Mouse (Mus musculus): ENCODE results near the gene Lgals1. TPM values are rescaled to one million over a fixed set of nuclear protein-coding genes. Genes with fewer than 3 reads are reported as not detected.
A peak's percentile ranks its signal among the peaks of the same experiment; 100 is the strongest.

Gene Lgals1
- polyA plus RNA-seq, 1 experiment from 2014 or later, result 718 TPM

GRCm38 (mm10) chr15:78937963-78938362 is 11.4 kb downstream of the Lgals1 start:
- H3K36me3 ChIP-seq (ENCODE audit: control insufficient read depth, insufficient read depth), result peaks cover 25% of the 10 kb centered on the region
- ATAC-seq (replicated peaks; ENCODE audit: extremely low read depth, insufficient read depth, low FRiP score), result no peak
- 76% methylated on average over 2 of the region's 2 CpGs for WGBS
- H3K4me1 ChIP-seq (ENCODE audit: control insufficient read depth, insufficient read depth, low read length), result peaks cover 15% of the 10 kb centered on the region
- H3K9ac ChIP-seq (ENCODE audit: low read length), result no peak overlapping the region
- no peak overlapping the region for H3K4me3 ChIP-seq (ENCODE audit: low read length)
- no peaks in the 10 kb centered on the region for H3K27me3 ChIP-seq (ENCODE audit: control insufficient read depth, insufficient read depth, low read length)
- no peak overlapping the region for H3K27ac ChIP-seq (ENCODE audit: low read length)
- H3K9me3 ChIP-seq (replicated peaks; ENCODE audit: control insufficient read depth, low read length), result no peaks in the 10 kb centered on the region
- H3K4me2 ChIP-seq (ENCODE audit: low read depth, low read length), result no peak overlapping the region

GRCm38 (mm10) chr15:78940325-78940724 is 13.8 kb downstream of the Lgals1 start:
- WGBS, result 89% methylated on average over 13 of the region's 13 CpGs
- no peak for ATAC-seq (replicated peaks; ENCODE audit: extremely low read depth, insufficient read depth, low FRiP score)
- H3K4me2 ChIP-seq (ENCODE audit: low read depth, low read length), result no peak overlapping the region
- no peak overlapping the region for H3K9ac ChIP-seq (ENCODE audit: low read length)
- H3K27me3 ChIP-seq (ENCODE audit: control insufficient read depth, insufficient read depth, low read length), result no peaks in the 10 kb centered on the region
- H3K36me3 ChIP-seq (ENCODE audit: control insufficient read depth, insufficient read depth), result peaks cover 25% of the 10 kb centered on the region
- no peaks in the 10 kb centered on the region for H3K9me3 ChIP-seq (replicated peaks; ENCODE audit: control insufficient read depth, low read length)
- H3K27ac ChIP-seq (ENCODE audit: low read length), result no peak overlapping the region
- no peak overlapping the region for H3K4me3 ChIP-seq (ENCODE audit: low read length)
- H3K4me1 ChIP-seq (ENCODE audit: control insufficient read depth, insufficient read depth, low read length), result peaks cover 12% of the 10 kb centered on the region

- H3K9me3 ChIP-seq (replicated peaks; ENCODE audit: control insufficient read depth, low read length), result no peaks in the 10 kb centered on the region
- peak overlapping the region; percentile 72 for H3K4me2 ChIP-seq (ENCODE audit: low read depth, low read length)
- peaks cover 21% of the 10 kb centered on the region for H3K36me3 ChIP-seq (ENCODE audit: control insufficient read depth, insufficient read depth)
- WGBS, result 5% methylated on average over 9 of the region's 9 CpGs
- peaks cover 6% of the 10 kb centered on the region for H3K27me3 ChIP-seq (ENCODE audit: control insufficient read depth, insufficient read depth, low read length)
- H3K4me3 ChIP-seq (ENCODE audit: low read length), result peak overlapping the region; percentile 52
- peak; percentile 62 for ATAC-seq (replicated peaks; ENCODE audit: extremely low read depth, insufficient read depth, low FRiP score)
- H3K27ac ChIP-seq (ENCODE audit: low read length), result no peak overlapping the region
- H3K9ac ChIP-seq (ENCODE audit: low read length), result peak overlapping the region; percentile 77
- H3K4me1 ChIP-seq (ENCODE audit: control insufficient read depth, insufficient read depth, low read length), result peaks cover 5% of the 10 kb centered on the region
Observed at GRCm38 (mm10) chr15:78942663-78943062, 16.1 kb downstream of the Lgals1 start.

GRCm38 (mm10) chr15:78946232-78946631 is 19.7 kb downstream of the Lgals1 start:
- 73% methylated on average over 7 of the region's 7 CpGs for WGBS
- H3K9me3 ChIP-seq (replicated peaks; ENCODE audit: control insufficient read depth, low read length), result no peaks in the 10 kb centered on the region

GRCm38 (mm10) chr15:78947657-78948056 is 21.1 kb downstream of the Lgals1 start, which contains the start of gene Triobp:
Gene Triobp, plus strand, starts transcription at chr15:78947724.
- Histone ChIP-seq H3K27me3 (ENCODE audit: control insufficient read depth, insufficient read depth, low read length) (peaks cover 6% of the 10 kb centered on the region), H3K4me1 (ENCODE audit: control insufficient read depth, insufficient read depth, low read length) (peaks cover 6% of the 10 kb centered on the region), H3K36me3 (ENCODE audit: control insufficient read depth, insufficient read depth) (no peaks in the 10 kb centered on the region), H3K4me3 (ENCODE audit: low read length) (peak within 1 kb of the TSS; percentile 54), H3K27ac (ENCODE audit: low read length) (peak within 1 kb of the TSS; percentile 31; the same call in 1 of the 2 replicates), H3K9me3 (replicated peaks; ENCODE audit: control insufficient read depth, low read length) (no peaks in the 10 kb centered on the region), H3K4me2 (ENCODE audit: low read depth, low read length) (peak within 1 kb of the TSS; percentile 85), H3K9ac (ENCODE audit: low read length) (peak within 1 kb of the TSS; percentile 73)
- WGBS, result under 1% methylated on average over 24 of the region's 24 CpGs
- ATAC-seq (replicated peaks; ENCODE audit: extremely low read depth, insufficient read depth, low FRiP score), result peak; percentile 97

More at GRCm38 (mm10) chr15:78946232-78946631, 19.7 kb downstream of the Lgals1 start:
- H3K4me3 ChIP-seq (ENCODE audit: low read length), result no peak overlapping the region
- no peak for ATAC-seq (replicated peaks; ENCODE audit: extremely low read depth, insufficient read depth, low FRiP score)
- H3K36me3 ChIP-seq (ENCODE audit: control insufficient read depth, insufficient read depth), result peaks cover 4% of the 10 kb centered on the region; the same call in 1 of the 2 replicates
- H3K9ac ChIP-seq (ENCODE audit: low read length), result no peak overlapping the region
- H3K4me1 ChIP-seq (ENCODE audit: control insufficient read depth, insufficient read depth, low read length), result peaks cover 9% of the 10 kb centered on the region
- H3K27me3 ChIP-seq (ENCODE audit: control insufficient read depth, insufficient read depth, low read length), result peaks cover 6% of the 10 kb centered on the region
- no peak overlapping the region for H3K4me2 ChIP-seq (ENCODE audit: low read depth, low read length)
- H3K27ac ChIP-seq (ENCODE audit: low read length), result no peak overlapping the region

- Histone ChIP-seq H3K27me3 (ENCODE audit: control insufficient read depth, insufficient read depth, low read length) (peaks cover 6% of the 10 kb centered on the region), H3K4me1 (ENCODE audit: control insufficient read depth, insufficient read depth, low read length) (peaks cover 3% of the 10 kb centered on the region; the same call in 1 of the 2 replicates), H3K9me3 (replicated peaks; ENCODE audit: control insufficient read depth, low read length) (no peaks in the 10 kb centered on the region), H3K27ac (ENCODE audit: low read length) (peak overlapping the region; percentile 31; the same call in 1 of the 2 replicates), H3K36me3 (ENCODE audit: control insufficient read depth, insufficient read depth) (no peaks in the 10 kb centered on the region), H3K4me3 (ENCODE audit: low read length) (peak overlapping the region; percentile 54), H3K4me2 (ENCODE audit: low read depth, low read length) (peak overlapping the region; percentile 85), H3K9ac (ENCODE audit: low read length) (peak overlapping the region; percentile 73)
- WGBS, result 5% methylated on average over 11 of the region's 11 CpGs
- no peak for ATAC-seq (replicated peaks; ENCODE audit: extremely low read depth, insufficient read depth, low FRiP score)
Observed at GRCm38 (mm10) chr15:78948152-78948725, 21.7 kb downstream of the Lgals1 start.

- Histone ChIP-seq H3K4me2 (ENCODE audit: low read depth, low read length) (no peak overlapping the region), H3K27ac (ENCODE audit: low read length) (no peak overlapping the region), H3K9ac (ENCODE audit: low read length) (no peak overlapping the region), H3K9me3 (replicated peaks; ENCODE audit: control insufficient read depth, low read length) (no peaks in the 10 kb centered on the region), H3K27me3 (ENCODE audit: control insufficient read depth, insufficient read depth, low read length) (peaks cover 6% of the 10 kb centered on the region), H3K36me3 (ENCODE audit: control insufficient read depth, insufficient read depth) (no peaks in the 10 kb centered on the region), H3K4me3 (ENCODE audit: low read length) (no peak overlapping the region), H3K4me1 (ENCODE audit: control insufficient read depth, insufficient read depth, low read length) (peaks cover 3% of the 10 kb centered on the region; the same call in 1 of the 2 replicates)
- ATAC-seq (replicated peaks; ENCODE audit: extremely low read depth, insufficient read depth, low FRiP score), result no peak
- WGBS, result 94% methylated on average over 3 of the region's 3 CpGs
Observed at GRCm38 (mm10) chr15:78948883-78949282, 22.4 kb downstream of the Lgals1 start.

GRCm38 (mm10) chr15:78955663-78956062 is 29.1 kb downstream of the Lgals1 start:
- 64% methylated on average over 3 of the region's 3 CpGs for WGBS
- H3K27ac ChIP-seq (ENCODE audit: low read length), result no peak overlapping the region
- no peaks in the 10 kb centered on the region for H3K9me3 ChIP-seq (replicated peaks; ENCODE audit: control insufficient read depth, low read length)
- H3K27me3 ChIP-seq (ENCODE audit: control insufficient read depth, insufficient read depth, low read length), result no peaks in the 10 kb centered on the region
- ATAC-seq (replicated peaks; ENCODE audit: extremely low read depth, insufficient read depth, low FRiP score), result no peak
- no peaks in the 10 kb centered on the region for H3K4me1 ChIP-seq (ENCODE audit: control insufficient read depth, insufficient read depth, low read length)
- H3K4me3 ChIP-seq (ENCODE audit: low read length), result no peak overlapping the region
- no peaks in the 10 kb centered on the region for H3K36me3 ChIP-seq (ENCODE audit: control insufficient read depth, insufficient read depth)
- no peak overlapping the region for H3K4me2 ChIP-seq (ENCODE audit: low read depth, low read length)
- H3K9ac ChIP-seq (ENCODE audit: low read length), result no peak overlapping the region

GRCm38 (mm10) chr15:78956351-78956750 is 29.8 kb downstream of the Lgals1 start:
- no peak overlapping the region for H3K27ac ChIP-seq (ENCODE audit: low read length)
- H3K27me3 ChIP-seq (ENCODE audit: control insufficient read depth, insufficient read depth, low read length), result no peaks in the 10 kb centered on the region
- H3K36me3 ChIP-seq (ENCODE audit: control insufficient read depth, insufficient read depth), result no peaks in the 10 kb centered on the region
- ATAC-seq (replicated peaks; ENCODE audit: extremely low read depth, insufficient read depth, low FRiP score), result no peak
- WGBS, result 69% methylated on average over 4 of the region's 4 CpGs
- H3K4me2 ChIP-seq (ENCODE audit: low read depth, low read length), result no peak overlapping the region
- H3K9ac ChIP-seq (ENCODE audit: low read length), result no peak overlapping the region
- no peaks in the 10 kb centered on the region for H3K9me3 ChIP-seq (replicated peaks; ENCODE audit: control insufficient read depth, low read length)
- no peaks in the 10 kb centered on the region for H3K4me1 ChIP-seq (ENCODE audit: control insufficient read depth, insufficient read depth, low read length)
- no peak overlapping the region for H3K4me3 ChIP-seq (ENCODE audit: low read length)

Measured in heart, embryonic 16.5 days (tissue).